Mouse (Mus musculus) hindbrain, embryonic 10.5 days (tissue): Measurements from ENCODE around the gene Slc25a18. TPM values are rescaled to one million over a fixed set of nuclear protein-coding genes. Genes with fewer than 3 reads are reported as not detected.
"Not testable (repeated sequence)": the region's sequence is repeated elsewhere in the genome, so short reads cannot be mapped to it uniquely, and the experiment has no call there.

Source experiments
- DNase-seq: peaks from one replicate; pipeline ENCODE4 v3.0.0-alpha.2; 2017; ENCODE audit warnings: low spot score
- H3K27ac ChIP-seq: fragments of 300-500 bp; sonication (generic); 2 replicates; pipeline ENCODE4 v1.5.1; 2016; ENCODE audit warnings: mild to moderate bottlenecking, moderate library complexity
- H3K27me3 ChIP-seq: fragments of 300-500 bp; sonication (generic); 2 replicates; pipeline ENCODE4 v1.6.1; 2016; ENCODE audit warnings: mild to moderate bottlenecking; ENCODE audit not compliant: poor library complexity, insufficient read depth, severe bottlenecking
- H3K36me3 ChIP-seq: fragments of 300-500 bp; sonication (generic); 2 replicates; pipeline ENCODE4 v1.6.1; 2016; ENCODE audit warnings: mild to moderate bottlenecking, moderate library complexity
- H3K4me1 ChIP-seq: fragments of 300-500 bp; sonication (generic); replicated peaks from 2 replicates; pipeline ENCODE4 v1.6.1; 2016; ENCODE audit warnings: mild to moderate bottlenecking
- H3K4me3 ChIP-seq: fragments of 300-500 bp; sonication (generic); 2 replicates; pipeline ENCODE4 v1.5.1; 2016; ENCODE audit warnings: mild to moderate bottlenecking, moderate library complexity
- H3K9me3 ChIP-seq: fragments of 300-500 bp; sonication (generic); 2 replicates; pipeline ENCODE4 v1.6.1; 2016; ENCODE audit warnings: mild to moderate bottlenecking, moderate library complexity
- WGBS: fragments of 180-500 bp; shearing (Covaris S2); methylation state at CpG from one replicate; pipeline ENCODE4 v1.1.7; 2016; 5-methylcytosine and 5-hydroxymethylcytosine counted together
- polyA plus RNA-seq: library from polyadenylated mRNA; unstranded; fragments of >200 nt; fragmentation: Nextera tagmentation; extraction: Ambion mirVana; gene quantifications from 2 replicates; pipeline ENCODE4 v1.2.1, GENCODE M21; 2016

The Slc25a18 gene
- polyA plus RNA-seq, 1 experiment from 2014 or later, result 1.4 TPM

- Histone ChIP-seq H3K36me3 (peaks cover 99% of the 10 kb centered on the region), H3K4me3 (no peak overlapping the region), H3K27ac (no peak overlapping the region), H3K9me3 (no peaks in the 10 kb centered on the region), H3K27me3 (no peaks in the 10 kb centered on the region), H3K4me1 (no peaks in the 10 kb centered on the region)
- DNase-seq, result no peak
- WGBS, result 92% methylated on average over 5 of the region's 5 CpGs
These were observed 33.8 kb downstream of the Slc25a18 start for GRCm38 (mm10) chr6:120806999-120807737.

- Histone ChIP-seq H3K27me3 (no peaks in the 10 kb centered on the region), H3K36me3 (peaks cover 96% of the 10 kb centered on the region), H3K9me3 (no peaks in the 10 kb centered on the region), H3K4me1 (no peaks in the 10 kb centered on the region), H3K27ac (no peak overlapping the region), H3K4me3 (no peak overlapping the region)
- no peak for DNase-seq
- WGBS, result 98% methylated on average over 4 of the region's 4 CpGs
These were observed 34.3 kb downstream of the Slc25a18 start for GRCm38 (mm10) chr6:120807738-120808081.

- not testable (repeated sequence) for H3K27ac ChIP-seq, H3K9me3 ChIP-seq, DNase-seq, H3K27me3 ChIP-seq, H3K4me3 ChIP-seq, H3K4me1 ChIP-seq
- H3K36me3 ChIP-seq, result peaks cover 55% of the 10 kb centered on the region
- 98% methylated on average over 10 of the region's 10 CpGs for WGBS
These were observed 38.6 kb downstream of the Slc25a18 start for GRCm38 (mm10) chr6:120811999-120812398.

- Histone ChIP-seq H3K9me3 (peaks cover 8% of the 10 kb centered on the region), H3K4me1 (peaks cover 13% of the 10 kb centered on the region), H3K27ac (no peak overlapping the region), H3K27me3 (no peaks in the 10 kb centered on the region), H3K36me3 (peaks cover 31% of the 10 kb centered on the region), H3K4me3 (no peak overlapping the region)
- WGBS, result 97% methylated on average over 2 of the region's 2 CpGs
- no peak for DNase-seq
These were observed 45.9 kb downstream of the Slc25a18 start for GRCm38 (mm10) chr6:120819294-120819693.

GRCm38 (mm10) chr6:120820144-120820543 is 46.8 kb downstream of the Slc25a18 start:
- 91% methylated on average over 5 of the region's 5 CpGs for WGBS
- no peak overlapping the region for H3K4me3 ChIP-seq
- H3K9me3 ChIP-seq, result peaks cover 8% of the 10 kb centered on the region
- H3K27me3 ChIP-seq, result no peaks in the 10 kb centered on the region
- H3K36me3 ChIP-seq, result peaks cover 31% of the 10 kb centered on the region
- peaks cover 13% of the 10 kb centered on the region for H3K4me1 ChIP-seq
- no peak for DNase-seq
- no peak overlapping the region for H3K27ac ChIP-seq

GRCm38 (mm10) chr6:120820941-120821340 is 47.6 kb downstream of the Slc25a18 start:
- H3K4me1 ChIP-seq, result peaks cover 13% of the 10 kb centered on the region
- H3K27ac ChIP-seq, result no peak overlapping the region
- peaks cover 8% of the 10 kb centered on the region for H3K9me3 ChIP-seq
- no peak for DNase-seq
- H3K4me3 ChIP-seq, result peak overlapping the region; percentile 86; the same call in 1 of the 2 replicates
- WGBS, result 92% methylated on average over 1 of the region's 1 CpGs
- no peaks in the 10 kb centered on the region for H3K27me3 ChIP-seq
- H3K36me3 ChIP-seq, result peaks cover 31% of the 10 kb centered on the region

- peaks cover 31% of the 10 kb centered on the region for H3K36me3 ChIP-seq
- peaks cover 8% of the 10 kb centered on the region for H3K9me3 ChIP-seq
- peaks cover 13% of the 10 kb centered on the region for H3K4me1 ChIP-seq
- WGBS, result 54% methylated on average over 5 of the region's 5 CpGs
- peak overlapping the region; percentile 86 for H3K4me3 ChIP-seq
- DNase-seq, result no peak
- H3K27me3 ChIP-seq, result no peaks in the 10 kb centered on the region
- peak overlapping the region; percentile 85; the same call in 1 of the 2 replicates for H3K27ac ChIP-seq
These were observed 48.3 kb downstream of the Slc25a18 start for GRCm38 (mm10) chr6:120821715-120822114.

- H3K27ac ChIP-seq, result peak within 1 kb of the TSS; percentile 85
- under 1% methylated on average over 41 of the region's 41 CpGs for WGBS
- peaks cover 13% of the 10 kb centered on the region for H3K4me1 ChIP-seq
These were observed 49.0 kb downstream of the Slc25a18 start, which contains the start of gene Atp6v1e1 for GRCm38 (mm10) chr6:120822307-120822928. TSS of gene Atp6v1e1 (minus strand) at chr6:120822793.

GRCm38 (mm10) chr6:120822937-120823614 is 49.7 kb downstream of the Slc25a18 start:
- Histone ChIP-seq H3K27me3 (no peaks in the 10 kb centered on the region), H3K4me1 (peaks cover 13% of the 10 kb centered on the region), H3K9me3 (no peaks in the 10 kb centered on the region), H3K36me3 (peaks cover 19% of the 10 kb centered on the region), H3K4me3 (peak overlapping the region; percentile 86; the same call in 1 of the 2 replicates), H3K27ac (peak overlapping the region; percentile 66)
- DNase-seq, result no peak
- 77% methylated on average over 10 of the region's 10 CpGs for WGBS

More at GRCm38 (mm10) chr6:120822307-120822928, 49.0 kb downstream of the Slc25a18 start, which contains the start of gene Atp6v1e1:
- Histone ChIP-seq H3K27me3 (no peaks in the 10 kb centered on the region), H3K4me3 (peak within 1 kb of the TSS; percentile 86), H3K9me3 (peaks cover 5% of the 10 kb centered on the region), H3K36me3 (peaks cover 26% of the 10 kb centered on the region)
- peak; percentile 95 for DNase-seq

GRCm38 (mm10) chr6:120830056-120830455 is 56.7 kb downstream of the Slc25a18 start:
- no peak for DNase-seq
- Histone ChIP-seq H3K4me3 (no peak overlapping the region), H3K9me3 (no peaks in the 10 kb centered on the region), H3K4me1 (no peaks in the 10 kb centered on the region), H3K27me3 (no peaks in the 10 kb centered on the region), H3K36me3 (no peaks in the 10 kb centered on the region), H3K27ac (no peak overlapping the region)
- WGBS, result 60% methylated on average over 1 of the region's 1 CpGs

GRCm38 (mm10) chr6:120830866-120831608 is 57.7 kb downstream of the Slc25a18 start:
- Histone ChIP-seq H3K9me3 (no peaks in the 10 kb centered on the region), H3K4me3 (no peak overlapping the region), H3K27me3 (no peaks in the 10 kb centered on the region), H3K4me1 (0 out of 2 replicates have a peak, but pooled peaks cover 4% of the 10 kb centered on the region), H3K36me3 (no peaks in the 10 kb centered on the region), H3K27ac (0 out of 2 replicates have a peak overlapping the region, but pooled peaks have one; percentile 24)
- no peak for DNase-seq
- 75% methylated on average over 4 of the region's 4 CpGs for WGBS

- Histone ChIP-seq H3K4me3 (no peak overlapping the region), H3K36me3 (no peaks in the 10 kb centered on the region), H3K27me3 (no peaks in the 10 kb centered on the region), H3K9me3 (no peaks in the 10 kb centered on the region), H3K4me1 (peaks cover 12% of the 10 kb centered on the region), H3K27ac (no peak overlapping the region)
- DNase-seq, result no peak
- WGBS, result 71% methylated on average over 4 of the region's 4 CpGs
These were observed 58.7 kb downstream of the Slc25a18 start for GRCm38 (mm10) chr6:120832097-120832496.
